Mouse (Mus musculus): Measurements from ENCODE around the gene Rab1b. TPM values are rescaled to one million over a fixed set of nuclear protein-coding genes. Genes with fewer than 3 reads are reported as not detected.

Gene Rab1b
- polyA plus RNA-seq, 1 experiment from 2014 or later = 261 TPM

DNA sequence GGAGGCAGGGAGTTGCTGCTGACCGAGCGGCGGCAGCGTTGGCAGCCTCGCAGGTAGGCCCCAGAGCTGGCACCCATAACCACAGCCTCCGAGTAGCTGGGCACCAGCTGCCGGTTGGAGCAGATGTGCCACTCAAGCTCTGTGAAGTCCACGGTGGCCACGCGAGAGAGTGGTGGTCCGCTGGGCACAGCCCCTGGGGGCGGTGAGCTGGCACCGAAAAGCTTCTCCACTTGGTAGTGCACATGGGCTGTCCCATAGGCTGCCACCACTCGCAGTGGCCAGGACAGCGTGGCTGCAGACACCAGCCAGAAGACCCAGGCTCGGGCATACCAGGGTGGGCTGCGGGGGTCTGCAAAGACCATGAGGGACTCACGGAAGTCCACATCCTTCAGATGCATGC is 24.9 kb downstream of the Rab1b start:
- WGBS = 62% methylated on average over 18 of the region's 18 CpGs
- DNase-seq (ENCODE audit: low spot score) = no peak
- no peaks in the 10 kb centered on the region for H3K36me3 ChIP-seq
- no peak overlapping the region for H3K4me3 ChIP-seq
- H3K9me3 ChIP-seq = no peaks in the 10 kb centered on the region
- H3K4me1 ChIP-seq = peaks cover 12% of the 10 kb centered on the region
- H3K27ac ChIP-seq = no peak overlapping the region
- H3K27me3 ChIP-seq (ENCODE audit: insufficient read depth, poor library complexity, severe bottlenecking) = peaks cover 72% of the 10 kb centered on the region

GRCm38 (mm10) chr19:5079279-5079678 is 27.6 kb downstream of the Rab1b start:
- WGBS = 92% methylated on average over 1 of the region's 1 CpGs
- Histone ChIP-seq H3K36me3 (no peaks in the 10 kb centered on the region), H3K27ac (no peak overlapping the region), H3K9me3 (no peaks in the 10 kb centered on the region), H3K4me1 (no peaks in the 10 kb centered on the region), H3K4me3 (no peak overlapping the region), H3K27me3 (ENCODE audit: insufficient read depth, poor library complexity, severe bottlenecking) (peaks cover 49% of the 10 kb centered on the region)
- no peak for DNase-seq (ENCODE audit: low spot score)

- H3K9me3 ChIP-seq = no peaks in the 10 kb centered on the region
- no peak overlapping the region for H3K27ac ChIP-seq
- H3K36me3 ChIP-seq = no peaks in the 10 kb centered on the region
- 36% methylated on average over 5 of the region's 5 CpGs for WGBS
- H3K4me1 ChIP-seq = peaks cover 41% of the 10 kb centered on the region
- peaks cover 41% of the 10 kb centered on the region for H3K27me3 ChIP-seq (ENCODE audit: insufficient read depth, poor library complexity, severe bottlenecking)
- DNase-seq (ENCODE audit: low spot score) = no peak
- H3K4me3 ChIP-seq = no peak overlapping the region
Observed at GRCm38 (mm10) chr19:5073518-5073917, 33.4 kb downstream of the Rab1b start.

DNA sequence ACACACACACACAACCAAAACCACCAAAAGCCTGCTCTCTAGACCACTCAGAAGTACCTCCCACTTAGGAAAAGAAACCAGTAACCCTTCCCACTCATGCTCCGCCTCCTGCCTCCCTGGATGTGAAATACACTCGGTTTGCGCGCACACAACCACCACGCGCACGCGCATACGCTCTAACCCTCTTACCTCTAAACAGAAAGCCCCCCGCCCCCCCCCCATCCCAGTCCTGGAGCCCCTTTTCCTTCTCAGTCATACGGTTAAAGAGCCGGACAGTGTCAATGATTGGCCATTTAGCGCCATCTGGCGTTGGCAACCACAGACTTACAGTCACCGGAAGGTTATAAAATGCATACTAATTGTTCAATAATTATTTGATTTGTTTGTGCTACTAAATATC is 33.8 kb downstream of the Rab1b start:
- Histone ChIP-seq H3K4me3 (peak overlapping the region; percentile 72), H3K36me3 (no peaks in the 10 kb centered on the region), H3K27ac (0 out of 2 replicates have a peak overlapping the region, but pooled peaks have one; percentile 86), H3K4me1 (peaks cover 46% of the 10 kb centered on the region), H3K27me3 (ENCODE audit: insufficient read depth, poor library complexity, severe bottlenecking) (peaks cover 43% of the 10 kb centered on the region), H3K9me3 (no peaks in the 10 kb centered on the region)
- no peak for DNase-seq (ENCODE audit: low spot score)
- 2% methylated on average over 15 of the region's 15 CpGs for WGBS

DNA sequence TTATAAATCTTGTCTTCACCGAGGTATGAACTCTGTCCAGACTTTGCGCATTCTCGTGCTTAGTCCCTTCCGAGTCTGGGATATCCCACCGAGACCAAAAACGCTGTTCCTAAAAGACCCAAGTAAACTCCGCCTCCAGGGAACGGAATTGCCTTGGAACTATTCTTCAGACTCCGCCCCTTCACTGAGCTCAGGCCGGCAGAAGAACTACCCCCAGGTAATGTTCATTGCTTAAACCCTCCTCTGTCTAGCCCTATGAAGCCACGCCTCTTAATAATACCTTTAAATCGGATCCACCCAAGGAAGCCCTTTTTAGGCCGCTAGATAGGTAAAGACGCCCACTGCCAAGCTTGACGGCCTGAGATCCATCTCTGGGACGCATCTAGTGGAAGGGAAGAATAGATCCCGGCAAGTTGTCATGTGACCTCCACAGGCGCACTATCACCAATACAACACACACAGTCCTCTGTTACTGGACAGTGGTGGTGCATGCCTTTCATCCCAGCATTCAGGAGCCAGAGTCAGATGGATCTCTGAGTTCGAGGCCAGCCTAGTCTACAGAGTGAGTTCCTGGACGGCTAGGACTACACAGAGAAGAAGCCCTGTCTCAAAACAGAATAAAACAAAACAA is 34.4 kb downstream of the Rab1b start:
- Histone ChIP-seq H3K9me3 (no peaks in the 10 kb centered on the region), H3K27me3 (ENCODE audit: insufficient read depth, poor library complexity, severe bottlenecking) (peaks cover 46% of the 10 kb centered on the region), H3K36me3 (no peaks in the 10 kb centered on the region), H3K27ac (peak overlapping the region; percentile 86), H3K4me3 (peak overlapping the region; percentile 72), H3K4me1 (peaks cover 51% of the 10 kb centered on the region)
- 4% methylated on average over 20 of the region's 20 CpGs for WGBS
- DNase-seq (ENCODE audit: low spot score) = no peak

GRCm38 (mm10) chr19:5071545-5072369 is 35.1 kb downstream of the Rab1b start:
- Histone ChIP-seq H3K9me3 (no peaks in the 10 kb centered on the region), H3K36me3 (no peaks in the 10 kb centered on the region), H3K27ac (peak overlapping the region; percentile 86), H3K4me3 (peak overlapping the region; percentile 72), H3K4me1 (peaks cover 59% of the 10 kb centered on the region), H3K27me3 (ENCODE audit: insufficient read depth, poor library complexity, severe bottlenecking) (peaks cover 51% of the 10 kb centered on the region)
- WGBS = 2% methylated on average over 40 of the region's 40 CpGs
- peak; percentile 94 for DNase-seq (ENCODE audit: low spot score)

DNA sequence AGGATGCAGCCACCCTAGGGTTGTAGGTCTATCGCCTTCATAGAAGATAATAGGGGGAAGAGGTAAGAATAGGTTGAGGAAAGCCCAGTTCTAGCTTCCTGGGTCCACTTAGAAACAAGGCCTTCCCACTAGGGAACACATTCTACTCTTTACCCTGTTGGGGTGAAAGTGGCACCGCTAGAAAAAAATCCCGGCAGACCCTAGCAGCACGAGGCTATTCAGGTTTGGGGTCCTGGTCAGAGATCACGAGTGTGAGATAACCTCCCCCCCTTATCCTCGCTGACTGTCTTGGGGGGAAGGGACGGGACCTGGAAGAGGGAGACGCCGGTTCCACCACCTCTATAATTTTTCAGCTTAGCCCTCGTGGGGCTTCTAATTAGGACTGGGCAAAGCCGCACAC is 35.8 kb downstream of the Rab1b start:
- Histone ChIP-seq H3K36me3 (no peaks in the 10 kb centered on the region), H3K9me3 (no peaks in the 10 kb centered on the region), H3K27me3 (ENCODE audit: insufficient read depth, poor library complexity, severe bottlenecking) (peaks cover 51% of the 10 kb centered on the region), H3K4me1 (peaks cover 61% of the 10 kb centered on the region), H3K4me3 (peak overlapping the region; percentile 72), H3K27ac (peak overlapping the region; percentile 86)
- DNase-seq (ENCODE audit: low spot score) = no peak
- 7% methylated on average over 11 of the region's 11 CpGs for WGBS

- DNase-seq (ENCODE audit: low spot score) = no peak
- H3K27me3 ChIP-seq (ENCODE audit: insufficient read depth, poor library complexity, severe bottlenecking) = peaks cover 51% of the 10 kb centered on the region
- H3K9me3 ChIP-seq = no peaks in the 10 kb centered on the region
- peak overlapping the region; percentile 72 for H3K4me3 ChIP-seq
- H3K4me1 ChIP-seq = peaks cover 61% of the 10 kb centered on the region
- H3K27ac ChIP-seq = peak overlapping the region; percentile 86
- 73% methylated on average over 7 of the region's 7 CpGs for WGBS
- no peaks in the 10 kb centered on the region for H3K36me3 ChIP-seq
Observed at GRCm38 (mm10) chr19:5069978-5070377, 36.9 kb downstream of the Rab1b start.

GRCm38 (mm10) chr19:5069486-5069885 is 37.4 kb downstream of the Rab1b start:
- no peaks in the 10 kb centered on the region for H3K36me3 ChIP-seq
- peaks cover 61% of the 10 kb centered on the region for H3K4me1 ChIP-seq
- WGBS = 68% methylated on average over 5 of the region's 5 CpGs
- peak overlapping the region; percentile 86 for H3K27ac ChIP-seq
- no peak for DNase-seq (ENCODE audit: low spot score)
- no peaks in the 10 kb centered on the region for H3K9me3 ChIP-seq
- peaks cover 51% of the 10 kb centered on the region for H3K27me3 ChIP-seq (ENCODE audit: insufficient read depth, poor library complexity, severe bottlenecking)
- peak overlapping the region; percentile 72 for H3K4me3 ChIP-seq

- DNase-seq (ENCODE audit: low spot score) = no peak
- peaks cover 47% of the 10 kb centered on the region for H3K27me3 ChIP-seq (ENCODE audit: insufficient read depth, poor library complexity, severe bottlenecking)
- WGBS = 40% methylated on average over 21 of the region's 21 CpGs
- H3K4me1 ChIP-seq = peaks cover 61% of the 10 kb centered on the region
- peak overlapping the region; percentile 92 for H3K27ac ChIP-seq
- H3K36me3 ChIP-seq = no peaks in the 10 kb centered on the region
- peak overlapping the region; percentile 72 for H3K4me3 ChIP-seq
- no peaks in the 10 kb centered on the region for H3K9me3 ChIP-seq
Observed at GRCm38 (mm10) chr19:5068570-5069234, 38.2 kb downstream of the Rab1b start.

DNA sequence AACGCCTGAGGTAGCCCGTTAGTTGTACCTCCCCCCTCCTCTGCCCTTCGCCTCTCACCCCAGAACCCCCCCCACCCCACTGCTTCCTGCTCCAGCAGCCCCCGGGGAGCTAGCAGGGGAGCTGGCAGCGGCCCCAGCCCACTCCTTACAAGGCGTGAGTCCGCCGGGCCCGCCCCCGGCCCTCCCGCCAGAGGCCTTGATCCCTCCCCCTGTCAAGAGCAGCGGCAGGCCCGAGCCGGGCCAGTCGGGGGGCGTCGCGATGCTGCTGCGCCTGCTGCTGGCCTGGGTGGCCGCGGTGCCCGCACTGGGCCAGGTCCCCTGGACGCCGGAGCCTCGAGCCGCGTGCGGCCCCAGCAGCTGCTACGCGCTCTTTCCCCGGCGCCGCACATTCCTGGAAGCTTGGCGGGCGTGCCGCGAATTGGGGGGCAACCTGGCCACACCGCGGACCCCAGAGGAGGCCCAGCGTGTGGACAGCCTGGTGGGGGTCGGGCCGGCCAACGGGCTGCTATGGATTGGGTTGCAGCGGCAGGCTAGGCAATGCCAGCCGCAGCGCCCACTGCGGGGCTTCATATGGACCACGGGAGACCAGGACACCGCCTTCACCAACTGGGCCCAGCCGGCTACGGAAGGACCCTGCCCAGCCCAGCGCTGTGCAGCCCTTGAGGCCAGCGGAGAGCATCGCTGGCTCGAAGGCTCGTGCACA is 38.9 kb downstream of the Rab1b start, which contains the start of gene Cd248:
Gene Cd248, plus strand, starts transcription at position 212 of the 703 bp plus-strand sequence.
- WGBS = 1% methylated on average over 56 of the region's 56 CpGs
- Histone ChIP-seq H3K27ac (peak within 1 kb of the TSS; percentile 92), H3K27me3 (ENCODE audit: insufficient read depth, poor library complexity, severe bottlenecking) (peaks cover 43% of the 10 kb centered on the region), H3K4me3 (peak within 1 kb of the TSS; percentile 72), H3K9me3 (no peaks in the 10 kb centered on the region), H3K36me3 (no peaks in the 10 kb centered on the region), H3K4me1 (peaks cover 61% of the 10 kb centered on the region)
- peak; percentile 90 for DNase-seq (ENCODE audit: low spot score)

- Histone ChIP-seq H3K36me3 (no peaks in the 10 kb centered on the region), H3K27ac (peak overlapping the region; percentile 92), H3K27me3 (ENCODE audit: insufficient read depth, poor library complexity, severe bottlenecking) (peaks cover 43% of the 10 kb centered on the region), H3K9me3 (no peaks in the 10 kb centered on the region), H3K4me3 (peak overlapping the region; percentile 72), H3K4me1 (peaks cover 62% of the 10 kb centered on the region)
- no peak for DNase-seq (ENCODE audit: low spot score)
- WGBS = 4% methylated on average over 15 of the region's 15 CpGs
Observed at GRCm38 (mm10) chr19:5067040-5067799, 39.7 kb downstream of the Rab1b start.
